Mouse (Mus musculus): ENCODE data around the gene Itpkb.

Gene Itpkb

DNA sequence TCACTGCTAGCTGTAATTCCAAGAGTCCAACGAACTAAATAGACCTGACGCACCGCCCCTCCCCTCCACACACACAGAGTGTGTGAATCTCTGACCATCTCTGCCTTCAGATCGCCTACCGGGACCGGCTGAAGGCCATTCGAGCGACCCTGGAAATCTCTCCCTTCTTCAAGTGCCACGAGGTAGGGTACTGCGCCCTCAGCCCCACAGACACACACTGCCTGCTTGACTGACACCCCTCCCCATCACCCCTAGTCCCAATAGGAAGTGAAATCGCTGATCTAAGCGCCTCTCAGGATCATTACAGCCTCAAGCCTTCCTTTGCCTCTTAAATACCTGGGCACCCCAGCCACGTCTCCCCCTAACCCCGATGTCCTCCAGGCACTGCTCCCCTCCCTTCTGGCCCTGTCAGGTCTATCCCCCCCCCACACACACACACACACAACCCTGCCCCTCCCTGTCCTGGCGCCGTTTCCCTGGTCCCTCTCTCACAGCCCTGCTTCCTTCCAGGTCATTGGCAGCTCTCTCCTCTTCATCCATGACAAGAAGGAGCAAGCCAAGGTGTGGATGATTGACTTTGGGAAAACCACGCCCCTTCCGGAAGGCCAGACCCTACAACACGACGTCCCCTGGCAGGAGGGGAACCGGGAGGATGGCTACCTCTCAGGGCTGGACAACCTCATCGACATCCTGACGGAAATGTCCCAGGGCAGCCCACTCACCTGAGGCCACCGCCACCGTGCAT lies 91.1 kb downstream of the Itpkb start:
- no peak for DNase-seq (ENCODE audit: low spot score)

DNA sequence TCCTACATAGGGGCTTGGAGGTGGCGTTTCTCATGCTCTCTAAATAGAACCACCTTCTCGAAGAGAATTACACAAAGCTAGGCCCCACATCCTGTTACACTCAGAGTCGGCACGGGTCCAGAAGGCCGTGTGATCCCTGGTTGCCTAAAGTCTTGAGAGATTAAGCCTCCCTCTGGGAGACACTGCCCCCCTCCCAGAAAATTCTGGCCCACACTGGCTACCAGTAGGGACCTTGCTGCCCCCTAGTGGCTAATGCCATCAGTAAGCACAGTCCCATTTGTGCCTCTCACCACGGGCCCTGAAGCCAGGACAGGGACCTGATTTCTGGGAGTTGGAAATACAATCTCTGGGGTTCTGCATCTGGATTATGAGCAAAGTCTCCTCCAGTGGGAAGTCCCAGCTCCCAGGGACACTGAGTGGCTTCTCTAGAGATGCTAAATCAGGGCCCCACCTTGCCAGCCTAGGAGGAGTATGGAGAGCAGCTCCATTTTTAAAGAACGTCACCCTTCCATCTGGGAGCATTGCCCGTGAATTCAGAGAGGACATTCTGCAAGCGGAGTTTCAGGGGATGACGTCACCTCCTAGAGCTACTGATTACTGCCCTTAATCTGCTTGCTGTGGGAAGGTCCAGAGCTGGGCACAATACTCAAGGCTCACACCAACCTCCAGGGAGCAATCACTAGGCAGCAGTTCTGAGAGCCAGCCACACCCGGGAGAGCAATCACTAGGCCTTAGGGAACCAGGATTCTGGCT lies 92.0 kb downstream of the Itpkb start:
- DNase-seq (ENCODE audit: low spot score) = peak; percentile 61

DNA sequence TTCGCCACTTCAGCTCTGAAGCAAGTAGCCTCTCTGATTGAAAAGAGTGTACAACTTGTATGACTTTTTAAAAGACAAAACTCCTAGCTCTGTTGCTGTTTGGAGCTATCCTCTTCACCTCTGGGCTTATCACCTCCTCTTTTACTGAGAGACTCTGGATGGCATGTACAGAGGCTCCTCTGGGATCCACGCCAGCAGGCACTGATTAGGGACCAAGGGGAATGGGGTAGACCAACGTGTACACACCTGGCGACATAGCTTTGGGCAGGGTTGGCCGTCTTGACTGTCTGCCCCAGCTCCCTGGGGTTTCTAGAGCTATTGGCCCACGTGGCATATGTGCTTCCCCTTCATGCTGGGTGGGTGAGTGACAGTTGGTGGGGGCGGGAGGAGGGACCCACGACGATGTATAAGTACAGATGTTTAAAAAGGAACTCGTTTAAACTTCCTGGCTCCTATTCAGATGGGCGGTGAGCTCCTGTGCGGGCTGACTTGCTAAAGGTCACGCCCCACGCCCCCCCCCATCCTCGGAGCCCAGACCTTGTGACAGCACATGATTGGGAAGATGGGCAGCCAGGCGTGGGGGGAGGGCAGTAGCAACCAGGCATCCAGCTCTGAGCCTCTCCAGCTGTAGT lies 92.8 kb downstream of the Itpkb start:
- no peak for DNase-seq (ENCODE audit: low spot score)

DNA sequence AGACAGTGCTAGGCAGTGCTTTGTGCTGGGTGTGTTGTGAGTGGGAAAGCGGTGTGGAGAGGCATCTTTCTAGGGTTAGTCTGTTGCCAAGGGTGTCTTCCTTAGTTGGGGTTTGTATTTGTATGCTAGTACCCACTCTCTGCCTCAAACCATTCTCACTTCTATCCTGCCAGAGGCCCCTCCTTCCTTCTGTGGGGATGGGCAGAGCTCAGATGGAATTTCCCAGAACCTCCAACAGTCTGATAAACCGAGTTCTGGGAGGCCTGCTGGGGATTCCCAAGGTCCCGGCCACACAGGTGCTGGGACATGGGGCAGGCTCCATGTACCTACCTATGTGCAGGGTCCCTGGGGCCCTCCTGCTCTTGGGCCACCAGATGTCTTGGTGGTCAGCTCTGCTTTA lies 93.6 kb downstream of the Itpkb start:
- DNase-seq (ENCODE audit: low spot score) = no peak

DNA sequence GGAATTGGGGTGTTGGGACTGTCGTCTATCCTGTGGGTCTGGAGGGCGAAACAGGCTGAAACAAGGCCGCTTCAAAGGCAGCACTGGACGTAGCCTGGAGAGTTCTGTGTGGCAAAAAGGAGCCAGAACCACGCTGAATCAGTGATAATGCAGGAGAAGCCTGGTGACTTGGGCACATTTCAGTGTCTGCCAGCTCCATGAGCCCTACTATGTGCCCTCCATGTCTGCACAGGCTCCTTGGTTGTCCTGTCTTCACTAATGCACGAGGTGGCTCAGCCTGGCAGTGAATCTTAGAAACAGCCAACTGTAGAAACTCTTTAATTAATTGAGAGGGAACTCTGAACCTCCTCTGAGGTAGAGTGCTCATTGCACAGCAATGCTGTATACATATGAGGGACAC lies 96.1 kb downstream of the Itpkb start:
- no peak for DNase-seq (ENCODE audit: low spot score)

DNA sequence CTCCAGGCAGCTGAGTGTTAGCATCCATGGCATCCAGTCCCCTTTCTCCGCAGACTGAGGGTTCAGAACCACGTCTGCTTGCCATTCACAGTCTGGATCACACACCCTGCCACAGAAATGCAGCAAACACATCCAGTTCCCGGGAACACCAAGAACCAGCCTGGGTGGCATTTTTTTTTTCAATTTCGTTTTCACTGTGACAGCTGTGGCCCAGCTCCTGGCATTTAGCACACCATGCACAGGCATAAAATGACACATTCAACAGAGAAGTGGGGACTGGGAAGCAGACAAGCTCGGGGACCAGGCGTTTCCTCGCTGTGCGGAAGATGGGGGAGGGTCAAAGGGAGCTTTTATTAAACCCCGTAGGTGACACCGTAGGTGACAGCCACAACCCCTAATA lies 97.4 kb downstream of the Itpkb start:
- no peak for DNase-seq (ENCODE audit: low spot score)

DNA sequence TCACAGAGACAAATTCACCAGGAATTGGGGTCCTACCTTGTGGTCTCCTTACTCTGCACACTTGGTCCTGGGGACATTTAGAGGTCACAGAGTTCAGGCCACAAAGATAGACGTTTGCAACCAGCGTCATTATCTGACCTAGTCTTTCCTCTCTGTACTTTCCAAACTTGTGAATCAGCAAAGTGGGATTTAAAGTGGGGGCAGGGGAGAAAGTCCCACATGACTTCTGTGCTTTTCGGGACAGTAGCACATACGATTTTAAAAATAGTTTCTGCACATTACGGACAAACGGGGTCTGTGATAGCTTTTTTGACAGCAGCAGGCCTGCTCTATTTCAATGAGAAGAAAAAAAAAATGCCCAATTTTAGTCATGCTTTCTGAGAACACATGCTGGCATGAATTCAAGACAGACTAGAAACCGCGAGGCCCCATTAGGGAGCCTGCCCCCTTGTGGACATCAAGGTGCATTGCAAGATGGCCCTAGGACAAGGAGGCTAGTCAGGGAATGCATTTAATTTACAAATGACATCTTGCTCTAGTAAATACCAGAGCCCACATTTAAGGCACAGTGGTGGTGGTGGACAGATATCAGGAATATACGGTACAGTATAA lies 97.9 kb downstream of the Itpkb start:
- DNase-seq (ENCODE audit: low spot score) = peak; percentile 64

DNA sequence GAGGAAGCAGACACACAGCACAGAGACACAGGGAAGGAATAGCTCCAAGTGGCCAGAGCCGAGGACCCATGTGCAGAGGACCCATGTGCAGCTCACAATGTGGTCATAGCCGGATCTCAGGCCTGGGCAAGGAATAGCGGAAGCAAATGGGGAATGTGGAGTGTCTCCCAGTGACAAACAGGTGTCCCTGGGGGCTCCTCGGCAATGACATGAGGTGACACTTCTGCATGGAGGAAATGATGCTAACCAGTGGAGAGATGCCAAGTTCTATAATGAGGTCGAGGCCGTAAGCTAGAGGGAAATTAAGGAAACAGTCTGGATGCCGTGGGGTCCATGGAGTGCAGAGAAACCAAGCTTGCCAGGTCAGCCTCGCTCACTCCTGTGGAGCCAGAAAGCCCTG lies 98.6 kb downstream of the Itpkb start:
- no peak for DNase-seq (ENCODE audit: low spot score)

DNA sequence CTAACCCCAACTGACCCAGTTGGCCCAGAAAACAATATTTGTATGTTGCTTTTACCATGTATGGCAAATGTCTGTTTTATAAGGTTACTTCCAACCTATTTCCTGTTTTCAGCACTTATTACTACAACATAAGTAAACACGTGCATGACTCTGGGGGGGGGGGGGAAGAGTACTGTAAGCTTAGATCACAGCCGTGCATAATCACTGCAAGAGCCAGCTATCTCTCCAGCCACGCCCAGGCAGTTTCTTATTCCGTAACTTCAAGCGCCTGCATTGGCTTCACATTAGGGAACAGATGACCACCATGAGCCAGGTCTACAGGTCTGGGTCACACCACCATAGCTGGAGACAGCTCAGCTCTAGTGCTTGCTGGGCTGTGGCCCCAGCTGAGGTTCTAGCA lies 99.5 kb downstream of the Itpkb start:
- DNase-seq (ENCODE audit: low spot score) = no peak

DNA sequence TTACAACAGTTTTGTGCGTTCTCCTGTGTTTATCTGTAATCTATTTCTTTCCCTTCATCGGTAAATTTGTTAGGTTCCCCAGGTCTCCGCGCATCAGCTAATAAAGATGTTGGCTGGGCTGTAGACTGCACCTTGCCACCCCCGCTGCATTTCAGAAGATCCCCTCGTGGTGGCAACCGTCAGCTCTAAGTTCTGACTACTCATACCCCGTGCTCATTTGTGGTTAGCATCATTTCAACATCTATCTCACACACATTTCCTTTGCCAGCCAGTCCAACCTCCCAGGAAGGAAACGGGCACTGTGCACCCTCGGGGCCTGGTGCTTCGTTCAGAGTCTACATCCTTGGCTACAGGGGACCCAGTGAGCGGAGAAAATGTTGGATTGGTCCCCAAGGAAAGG lies 101.5 kb downstream of the Itpkb start:
- no peak for DNase-seq (ENCODE audit: low spot score)

DNA sequence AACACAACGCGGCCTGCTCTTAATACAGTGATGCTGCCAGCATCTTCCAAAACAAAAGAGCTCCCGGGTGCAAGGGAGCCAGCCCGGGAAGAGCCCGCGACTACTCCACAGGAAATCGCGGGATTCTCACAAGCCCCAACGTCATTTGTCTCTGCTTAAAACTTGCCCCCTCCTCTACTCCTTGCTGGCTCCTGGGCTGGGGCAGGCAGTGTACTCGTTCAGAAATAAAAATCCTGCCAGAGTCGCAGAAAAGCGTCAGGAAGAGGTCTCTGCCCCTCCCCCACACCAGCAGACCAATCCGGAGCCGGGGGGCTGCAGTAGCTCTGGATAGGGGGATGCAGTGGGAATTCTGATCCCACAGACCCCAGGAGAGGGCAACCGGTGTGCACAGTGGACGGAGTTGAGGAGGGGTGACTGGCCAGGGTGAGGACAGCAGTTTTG lies 102.8 kb downstream of the Itpkb start:
- DNase-seq (ENCODE audit: low spot score) = no peak

DNA sequence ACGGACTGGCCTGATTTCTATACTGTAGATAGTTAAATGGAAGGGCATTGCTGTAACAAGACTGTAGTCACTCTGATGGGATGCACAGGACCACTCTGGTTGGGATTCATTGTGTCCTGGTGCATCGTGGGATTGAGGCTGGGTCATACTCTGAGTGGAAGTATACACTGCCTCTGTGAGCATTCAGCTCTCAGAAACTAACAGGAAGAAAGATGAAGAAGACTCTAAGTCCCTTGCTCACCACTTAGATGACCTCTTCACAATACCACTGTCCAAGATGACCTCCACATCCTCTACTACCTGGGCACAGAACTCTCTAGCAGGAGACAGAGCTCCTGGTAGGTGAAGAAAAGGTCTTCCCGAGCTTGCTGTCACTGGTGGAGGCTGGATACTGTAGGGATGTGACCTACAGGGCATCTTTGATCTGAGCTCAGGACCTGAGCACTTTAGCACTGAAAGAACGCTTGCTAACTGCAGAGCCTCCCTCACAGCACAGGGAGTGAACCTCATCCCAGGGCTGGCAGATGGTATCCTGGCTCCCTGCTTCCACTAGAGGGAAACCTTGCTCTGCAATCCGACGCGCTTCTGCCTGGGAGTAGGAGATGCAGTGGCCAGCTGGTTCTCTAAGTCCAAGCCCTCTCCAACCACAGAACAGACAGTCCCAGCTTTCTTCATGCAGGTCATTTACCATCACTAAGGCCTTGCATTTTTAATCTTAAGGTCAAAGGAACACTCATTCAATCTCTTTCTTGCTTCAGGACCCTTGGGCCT lies 103.7 kb downstream of the Itpkb start:
- DNase-seq (ENCODE audit: low spot score) = peak; percentile 45

DNA sequence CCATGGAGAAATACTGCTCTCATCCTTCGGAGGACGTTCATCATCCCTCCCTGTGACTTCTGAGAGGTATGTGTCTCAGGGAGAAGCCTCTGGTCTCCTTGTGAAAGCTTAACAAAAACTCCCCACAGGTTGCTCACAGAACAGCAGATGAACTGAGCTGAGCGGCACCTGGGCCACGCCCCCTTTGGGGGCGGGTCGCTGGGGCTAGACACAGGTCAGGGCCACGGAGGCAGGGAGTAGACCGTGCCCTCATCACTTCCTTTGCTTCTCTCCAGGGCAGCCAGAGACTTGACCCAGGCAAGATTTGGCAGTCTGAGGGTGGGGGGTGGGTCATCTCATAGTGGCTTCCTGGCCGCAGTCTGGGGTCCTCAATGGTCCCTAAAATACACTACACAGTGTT lies 104.6 kb downstream of the Itpkb start:
- DNase-seq (ENCODE audit: low spot score) = no peak

DNA sequence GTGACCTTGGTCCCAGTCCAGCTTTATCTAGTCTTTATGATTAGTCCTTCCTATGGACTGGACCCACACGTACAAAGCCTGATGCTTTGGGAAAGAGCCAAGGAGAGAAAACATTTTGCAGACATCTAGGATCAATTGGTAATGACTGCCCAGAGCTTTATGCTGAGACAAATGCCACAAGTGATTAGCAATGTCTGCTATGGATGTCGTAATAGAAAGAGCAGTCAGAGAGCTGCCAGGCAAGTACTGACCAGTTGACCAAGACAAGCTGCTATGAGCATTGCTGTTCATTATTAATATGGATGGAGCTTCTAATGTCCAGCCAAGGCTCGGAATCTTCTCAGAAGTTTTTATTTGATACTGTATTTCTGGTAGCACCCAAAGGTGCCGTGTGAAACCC lies 109.2 kb downstream of the Itpkb start:
- no peak for DNase-seq (ENCODE audit: low spot score)

DNA sequence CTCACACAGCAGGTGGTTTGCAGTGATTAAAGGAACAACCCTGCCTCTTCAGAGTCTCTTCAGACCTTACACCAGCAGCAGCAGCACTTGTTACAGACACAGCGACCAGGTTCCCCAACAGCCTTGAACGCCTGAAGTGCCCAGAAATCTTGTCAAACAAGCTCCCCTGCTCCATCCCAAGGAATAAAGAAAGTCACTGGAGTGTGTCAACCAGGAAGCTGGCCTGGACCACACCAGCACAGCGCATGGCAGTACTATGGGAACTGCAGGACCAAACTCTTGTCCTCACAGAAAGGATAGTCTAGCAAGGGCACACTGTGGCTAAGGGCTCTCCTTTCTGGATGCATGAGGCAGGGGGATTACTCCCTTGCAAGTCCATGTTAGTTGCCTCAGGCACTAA lies 114.1 kb downstream of the Itpkb start:
- no peak for DNase-seq (ENCODE audit: low spot score)

DNA sequence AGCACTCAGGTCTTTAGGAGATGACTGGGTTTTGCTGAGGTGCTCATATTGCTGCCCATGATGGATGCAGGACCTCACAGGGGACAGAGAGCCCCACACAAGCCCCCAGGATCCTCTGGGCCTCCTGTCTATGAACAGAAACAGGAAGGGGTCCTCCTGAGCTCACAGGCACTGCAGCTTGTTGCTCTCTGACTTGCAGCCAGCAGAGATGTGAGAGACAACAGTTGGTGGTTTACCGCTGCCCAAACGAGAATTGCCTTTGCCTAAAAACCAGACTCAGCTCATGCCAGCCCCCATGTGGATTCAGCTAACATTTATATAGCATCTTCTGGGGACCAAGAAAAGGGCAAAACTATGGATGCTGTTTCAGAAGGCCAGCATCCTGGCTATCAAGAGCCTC lies 119.4 kb downstream of the Itpkb start:
- DNase-seq (ENCODE audit: low spot score) = no peak

DNA sequence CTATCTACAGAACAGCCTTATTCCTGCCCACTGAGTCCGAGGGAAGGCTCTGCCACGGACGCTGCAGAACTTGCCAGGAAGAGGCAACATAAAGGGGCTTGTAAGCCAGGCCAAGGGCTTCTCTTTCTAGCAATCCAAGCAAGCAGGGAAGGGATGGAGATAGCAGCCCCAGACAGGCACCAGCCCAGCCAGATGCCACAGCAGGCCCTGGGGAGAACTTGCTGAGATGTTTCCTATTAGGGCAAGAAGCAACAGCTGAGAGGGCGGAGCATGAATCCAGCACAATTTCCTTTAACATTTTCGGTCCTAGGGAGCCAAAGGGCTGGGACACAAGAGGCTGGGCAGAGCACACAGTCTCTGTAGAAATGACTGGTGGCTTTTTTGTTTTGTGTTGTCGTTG lies 128.0 kb downstream of the Itpkb start:
- no peak for DNase-seq (ENCODE audit: low spot score)

DNA sequence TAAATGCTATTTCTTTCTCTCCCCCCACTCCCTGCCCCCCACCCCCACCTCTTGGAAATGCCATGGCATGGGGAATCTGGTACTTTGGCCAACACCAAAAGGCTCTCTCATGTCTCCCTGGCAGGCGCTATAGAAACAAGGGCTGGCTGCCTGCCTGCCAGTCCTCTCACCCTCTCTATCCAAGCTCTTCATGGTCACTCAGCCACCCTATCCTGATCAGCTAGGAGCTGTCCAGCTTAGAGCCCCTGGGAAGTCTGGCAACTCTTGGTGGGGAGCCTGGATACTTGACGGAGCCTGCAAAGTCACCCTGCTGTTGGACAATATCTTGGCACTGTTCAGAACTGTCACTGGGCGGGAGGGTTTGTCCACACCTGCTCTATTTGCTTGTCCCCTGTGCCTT lies 128.4 kb downstream of the Itpkb start:
- DNase-seq (ENCODE audit: low spot score) = no peak

DNA sequence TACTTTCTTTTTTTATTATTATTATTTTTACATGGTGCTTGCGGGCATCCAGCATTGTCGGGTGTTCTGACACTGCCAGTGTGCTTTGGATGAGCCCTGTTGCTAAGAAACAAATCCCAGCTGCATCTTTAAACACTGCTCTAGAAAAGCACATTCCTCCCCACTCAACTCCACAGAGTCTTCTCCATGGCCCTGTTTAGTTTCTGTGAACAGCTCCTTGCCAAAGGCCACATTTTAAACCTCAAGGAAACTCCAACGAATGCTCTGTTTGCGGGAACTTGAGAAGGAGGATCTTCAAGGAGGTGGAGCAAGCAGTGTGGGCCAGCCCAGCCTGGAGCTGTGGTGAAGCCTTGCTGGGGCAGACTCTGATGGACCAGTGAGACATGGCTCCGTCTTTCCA lies 130.4 kb downstream of the Itpkb start:
- DNase-seq (ENCODE audit: low spot score) = no peak

DNA sequence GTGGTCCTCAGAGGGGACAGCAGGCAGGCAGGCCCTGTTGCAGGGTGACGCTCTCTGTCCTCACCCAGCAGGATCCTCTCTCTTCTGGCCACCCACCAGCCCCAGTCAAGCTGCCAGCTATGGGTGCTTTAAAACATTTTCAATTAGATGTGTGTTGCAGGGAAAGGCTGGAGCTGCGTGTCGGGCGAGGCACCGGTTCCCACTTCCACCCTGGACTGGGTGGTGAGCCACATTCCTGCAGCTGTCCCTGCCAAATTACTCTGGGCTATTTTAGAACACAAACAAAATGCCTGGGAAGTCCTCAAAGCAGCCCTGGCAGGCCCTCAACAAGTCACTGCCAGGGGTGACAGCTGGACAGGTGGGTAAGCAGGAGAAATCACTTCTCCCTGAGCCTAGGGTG lies 132.1 kb downstream of the Itpkb start:
- DNase-seq (ENCODE audit: low spot score) = no peak

DNA sequence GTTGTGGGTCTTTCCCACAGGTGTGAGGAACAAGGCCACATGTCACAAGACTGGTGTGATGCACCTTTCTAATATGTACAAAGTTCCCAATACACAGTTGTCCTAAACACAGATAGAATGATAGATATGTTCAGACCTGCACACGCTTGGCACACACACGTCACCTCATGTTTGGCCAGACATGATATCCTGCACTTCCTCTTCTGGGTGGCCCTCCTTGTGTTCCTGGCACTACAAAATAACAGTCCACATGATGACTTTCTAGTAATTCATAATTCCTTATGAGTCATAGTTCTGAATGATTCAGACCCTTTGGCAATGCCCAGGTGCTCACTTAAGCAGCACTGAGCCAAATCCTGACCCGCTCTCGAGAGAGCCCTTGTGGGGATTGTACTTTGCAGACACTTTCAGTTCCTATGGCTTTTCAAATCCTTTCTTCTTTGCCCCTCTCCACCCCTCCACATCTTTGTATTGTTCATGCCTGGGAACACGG lies 132.7 kb downstream of the Itpkb start:
- no peak for DNase-seq (ENCODE audit: low spot score)

DNA sequence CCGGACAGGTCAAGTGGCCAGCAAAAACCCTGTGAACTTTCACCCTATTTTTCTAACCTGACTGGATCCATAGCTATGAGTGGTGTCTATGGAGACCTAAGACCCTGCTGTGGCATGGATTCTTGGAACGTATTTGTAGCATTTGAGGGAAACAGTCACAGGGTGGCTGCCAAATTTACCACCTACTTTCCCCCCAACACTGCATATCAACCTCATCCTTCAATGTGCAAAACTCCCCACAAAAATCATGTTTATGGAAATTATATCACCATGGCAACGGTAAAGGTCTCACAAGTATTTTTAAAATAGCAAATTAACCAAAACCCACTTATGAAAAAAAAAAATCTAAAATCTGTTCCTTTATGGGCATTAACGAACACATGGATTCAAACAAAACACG lies 134.1 kb downstream of the Itpkb start:
- no peak for DNase-seq (ENCODE audit: low spot score)

Measured in ovary, postnatal 14 days (tissue).